Mouse (Mus musculus): ENCODE measurements around the gene Dnajb8.

Dnajb8 gene

DNA sequence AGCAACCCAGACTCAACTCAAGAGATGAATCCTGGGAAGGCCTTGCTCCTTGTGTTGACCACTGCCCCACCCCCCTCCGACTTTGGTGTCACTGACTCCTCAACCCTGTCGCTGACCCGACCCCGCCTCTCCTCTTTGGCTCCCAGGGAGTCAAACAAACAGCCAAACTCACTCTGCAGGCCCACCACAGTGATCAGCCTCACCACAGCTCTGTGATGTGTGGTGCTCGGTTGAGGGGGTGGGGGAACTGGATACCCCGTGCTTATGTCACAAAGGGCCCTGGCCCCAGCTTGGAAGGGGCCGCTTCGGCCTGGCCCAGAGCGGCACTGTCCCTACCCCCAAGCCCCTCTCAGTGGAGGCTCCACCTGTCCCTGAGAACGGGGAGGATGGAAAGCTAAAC, at the start of gene Dnajb8:
Gene Dnajb8 (plus strand): TSS at position 301 of the 400 bp plus-strand sequence.
- DNase-seq (ENCODE audit: low read depth, low spot score) = no peak

DNA sequence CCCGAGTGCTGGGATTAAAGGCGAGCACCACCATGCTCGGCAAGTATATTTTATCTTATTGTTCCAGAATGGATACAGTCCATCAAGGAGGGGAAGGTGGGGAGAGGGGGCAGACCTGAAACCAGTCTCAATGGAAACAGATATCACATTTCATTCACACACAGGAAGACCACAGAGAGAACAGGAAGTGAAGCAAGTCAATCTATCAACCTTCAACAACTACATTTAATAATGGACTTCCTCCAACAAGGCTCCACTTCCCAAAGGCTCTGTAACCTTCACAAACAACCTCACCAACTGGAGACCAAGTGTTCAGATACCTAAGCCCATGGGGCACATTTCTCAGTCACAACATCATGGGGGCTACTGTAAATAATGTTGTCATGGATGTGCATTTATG, 47.9 kb upstream of the Dnajb8 start:
- DNase-seq (ENCODE audit: low read depth, low spot score) = no peak

DNA sequence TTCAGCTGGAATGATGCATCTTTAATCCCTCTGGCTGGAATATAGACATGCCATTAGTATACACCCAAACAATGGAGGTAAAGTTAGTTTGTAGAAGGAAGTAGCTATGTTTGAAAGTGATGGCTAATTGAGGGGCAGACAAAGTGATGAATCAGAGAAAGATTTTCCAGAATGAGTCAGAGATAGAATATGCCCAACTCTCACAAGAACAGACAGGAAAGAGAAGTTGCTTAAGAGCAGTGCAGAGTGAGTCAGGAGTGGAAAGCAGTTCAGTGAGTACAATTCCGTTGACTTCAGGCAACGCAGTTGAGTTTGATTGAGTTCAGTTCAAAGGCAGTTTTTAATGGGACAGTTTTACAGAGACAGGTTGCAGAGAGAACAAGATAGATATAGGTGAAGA, 47.4 kb upstream of the Dnajb8 start:
- no peak for DNase-seq (ENCODE audit: low read depth, low spot score)

DNA sequence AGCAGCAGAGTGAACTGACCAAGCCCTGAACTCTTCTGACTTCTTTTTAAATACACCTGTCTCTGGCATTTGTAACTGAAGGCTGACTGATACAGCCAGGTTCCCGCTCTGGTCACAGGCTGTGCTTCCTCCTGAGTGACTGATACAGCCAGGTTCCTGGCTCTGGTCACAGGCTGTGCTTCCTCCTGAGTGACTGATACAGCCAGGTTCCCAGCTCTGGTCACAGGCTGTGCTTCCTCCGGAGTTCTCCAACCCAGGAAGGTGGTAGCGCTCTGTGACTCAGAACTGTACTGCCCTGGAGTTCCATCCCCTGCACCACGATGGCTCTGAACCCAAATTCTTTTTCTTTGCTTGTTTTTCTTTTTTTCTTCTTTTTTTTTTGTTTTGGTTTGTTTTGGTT, 37.4 kb upstream of the Dnajb8 start:
- DNase-seq (ENCODE audit: low read depth, low spot score) = no peak

DNA sequence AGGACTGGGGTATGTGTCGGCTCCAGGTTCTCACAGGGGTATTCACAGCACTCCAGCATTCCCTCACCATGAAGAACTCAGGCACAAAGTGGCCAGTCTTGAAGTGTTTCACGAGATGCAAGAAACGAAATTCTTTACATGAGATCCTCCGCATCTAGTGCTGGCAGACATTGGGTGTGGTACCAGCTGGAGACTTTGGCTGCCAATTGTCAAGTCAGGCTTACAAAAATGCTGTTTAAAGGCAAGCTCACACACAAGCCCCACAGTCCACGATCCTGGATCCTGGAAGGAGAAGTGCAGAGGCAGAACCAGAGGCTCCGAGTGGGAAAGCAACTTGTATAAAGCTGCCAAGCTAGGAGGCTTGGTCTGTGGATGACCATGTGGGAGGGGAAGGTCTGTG, 33.9 kb upstream of the Dnajb8 start:
- no peak for DNase-seq (ENCODE audit: low read depth, low spot score)

DNA sequence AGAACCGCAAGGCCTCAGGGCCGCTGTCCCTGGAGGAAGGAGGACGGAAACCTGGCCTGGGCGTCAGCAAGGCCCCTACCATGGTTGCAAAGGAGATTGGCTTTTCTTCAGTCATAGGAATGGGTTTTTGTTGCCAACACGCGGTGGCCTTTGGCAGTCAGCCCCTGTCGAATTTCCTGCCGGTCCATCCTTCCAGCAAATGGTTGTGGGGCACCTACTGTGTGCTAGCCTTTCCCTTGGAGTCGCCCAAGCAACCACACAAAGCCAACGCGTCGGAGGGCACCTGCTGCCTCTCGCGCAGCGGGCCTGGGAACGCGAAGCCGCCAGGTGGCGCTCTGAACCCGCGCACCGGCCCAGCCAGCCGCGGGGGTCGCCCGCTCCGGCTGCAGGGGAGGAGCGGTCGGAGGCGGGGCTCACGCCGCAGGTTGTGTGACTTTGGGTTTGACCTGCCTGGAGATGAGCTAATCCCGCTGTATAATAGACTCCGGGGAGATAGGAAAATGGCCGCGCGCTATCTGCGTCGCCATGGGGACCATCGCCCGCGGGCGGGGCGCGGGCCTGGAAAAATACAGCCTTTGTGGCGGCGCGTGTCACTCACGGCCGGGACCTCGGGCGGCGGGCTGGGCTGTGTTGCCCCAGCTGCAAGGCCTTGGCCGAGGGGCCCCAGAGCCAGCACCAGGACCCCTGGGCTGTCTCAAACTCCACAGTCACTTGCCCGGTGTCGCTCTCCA, 32.6 kb upstream of the Dnajb8 start:
- DNase-seq (ENCODE audit: low read depth, low spot score) = no peak

DNA sequence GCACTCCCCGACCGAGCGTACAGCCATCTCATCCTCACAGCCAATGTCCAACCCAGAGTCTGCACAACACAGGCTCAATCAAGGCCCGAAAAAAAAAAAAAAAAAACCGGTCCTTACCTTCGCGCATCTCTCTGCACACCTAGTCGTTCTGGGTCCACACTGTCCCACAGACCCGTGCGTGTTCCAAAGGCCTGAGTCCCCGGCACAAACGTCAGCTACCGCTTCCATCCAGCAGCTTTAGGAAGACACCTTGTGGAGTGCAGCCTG, 32.1 kb upstream of the Dnajb8 start:
- no peak for DNase-seq (ENCODE audit: low read depth, low spot score)

DNA sequence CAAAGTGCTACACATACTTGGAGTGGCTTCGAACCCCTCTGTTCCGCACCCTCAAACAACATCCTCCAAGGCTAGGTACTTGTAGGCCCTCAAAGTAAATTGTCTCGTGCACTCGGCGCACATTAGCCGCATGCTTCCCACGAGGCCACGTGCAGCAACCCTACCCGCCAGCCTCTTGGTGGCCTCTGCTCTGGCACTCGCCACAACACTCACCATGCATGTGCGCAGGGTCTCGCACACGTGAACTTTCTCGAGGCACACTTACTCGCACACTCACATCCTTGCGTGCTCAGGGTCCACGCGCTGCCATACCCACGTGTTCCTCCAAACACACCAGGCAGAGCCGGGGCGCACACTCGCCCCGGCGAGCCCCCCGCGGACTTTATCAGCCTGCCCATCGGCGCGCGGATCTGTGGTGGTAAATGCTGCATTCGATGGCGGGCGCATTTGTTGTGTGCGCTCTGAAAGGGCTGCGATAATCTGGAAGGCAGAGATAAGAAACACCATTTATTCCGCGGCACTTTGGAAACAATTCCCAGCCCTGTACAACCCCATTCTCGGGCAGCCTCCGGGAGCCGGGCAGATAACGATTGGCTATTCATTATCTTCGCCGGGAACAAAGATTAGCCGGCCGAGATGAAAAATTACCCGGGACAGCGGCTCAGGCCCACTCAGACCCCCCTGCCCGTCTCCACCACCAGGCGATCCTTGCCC, 31.6 kb upstream of the Dnajb8 start:
- DNase-seq (ENCODE audit: low read depth, low spot score) = no peak

DNA sequence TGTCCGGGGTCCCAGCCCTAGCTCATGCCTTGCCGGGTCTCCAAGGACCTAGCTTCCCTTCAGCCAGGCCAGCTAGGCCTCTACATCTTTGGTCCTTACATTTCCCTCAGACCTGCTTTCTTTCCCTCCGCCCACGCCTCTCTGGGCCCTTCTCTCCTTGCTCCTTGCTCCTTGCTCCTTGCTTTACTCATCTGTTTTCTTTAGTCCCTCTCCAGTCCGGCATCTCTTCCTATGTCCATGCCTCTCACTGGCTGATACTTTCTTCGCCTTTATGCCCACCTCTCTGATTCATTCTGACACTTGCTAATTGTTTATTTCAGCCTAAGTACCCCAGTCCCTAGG, 31.1 kb upstream of the Dnajb8 start:
- no peak for DNase-seq (ENCODE audit: low read depth, low spot score)

DNA sequence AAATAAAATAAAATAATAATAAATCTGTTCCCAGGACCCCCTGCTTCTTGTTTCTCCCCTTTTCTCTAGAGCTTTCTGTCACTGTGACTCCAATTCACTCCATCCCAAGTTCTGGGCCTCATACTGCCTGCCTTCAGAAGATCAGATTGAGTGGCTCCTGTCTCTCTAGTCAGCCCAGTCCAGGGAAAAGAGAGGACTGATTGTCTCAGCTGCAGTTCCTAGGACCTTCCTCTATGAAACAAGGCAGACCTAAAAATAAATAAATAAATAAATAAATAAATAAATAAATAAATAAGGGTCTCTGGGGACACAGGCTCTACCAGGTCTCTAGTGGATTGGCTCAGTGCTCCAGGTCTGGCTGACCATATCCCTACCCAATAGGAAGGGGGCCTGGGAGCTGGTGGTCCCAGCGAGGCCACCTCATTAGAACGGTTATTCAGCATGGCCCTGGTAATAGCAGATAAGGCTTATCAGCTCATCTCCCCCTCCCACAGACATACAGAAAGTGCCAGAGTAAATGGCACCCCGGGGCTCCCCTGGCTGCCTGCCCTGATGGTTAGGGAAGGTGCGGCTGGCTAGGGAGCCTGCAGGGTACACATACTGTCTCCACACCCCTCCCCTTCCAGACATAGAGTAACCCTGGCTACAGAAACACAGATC, 30.5 kb upstream of the Dnajb8 start:
- DNase-seq (ENCODE audit: low read depth, low spot score) = no peak

DNA sequence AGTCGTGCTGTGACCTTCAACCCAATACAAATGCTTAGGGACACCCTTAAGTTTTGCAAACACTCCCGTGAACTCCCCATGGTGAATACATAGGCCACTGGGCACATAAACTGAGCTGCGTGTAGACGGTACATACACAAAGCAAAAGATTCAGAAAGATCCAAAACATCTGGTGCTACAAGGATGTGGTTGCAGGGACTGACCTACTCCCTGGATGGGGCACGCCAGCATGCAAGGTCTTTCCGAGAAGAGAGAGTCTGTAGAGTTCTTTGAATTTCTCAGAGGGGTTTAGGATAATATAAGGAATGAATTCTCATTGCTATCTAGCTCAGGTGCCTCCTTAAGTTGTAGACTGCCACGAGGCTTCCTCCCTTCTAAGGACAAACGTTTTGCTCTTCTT, 29.3 kb upstream of the Dnajb8 start:
- DNase-seq (ENCODE audit: low read depth, low spot score) = no peak

DNA sequence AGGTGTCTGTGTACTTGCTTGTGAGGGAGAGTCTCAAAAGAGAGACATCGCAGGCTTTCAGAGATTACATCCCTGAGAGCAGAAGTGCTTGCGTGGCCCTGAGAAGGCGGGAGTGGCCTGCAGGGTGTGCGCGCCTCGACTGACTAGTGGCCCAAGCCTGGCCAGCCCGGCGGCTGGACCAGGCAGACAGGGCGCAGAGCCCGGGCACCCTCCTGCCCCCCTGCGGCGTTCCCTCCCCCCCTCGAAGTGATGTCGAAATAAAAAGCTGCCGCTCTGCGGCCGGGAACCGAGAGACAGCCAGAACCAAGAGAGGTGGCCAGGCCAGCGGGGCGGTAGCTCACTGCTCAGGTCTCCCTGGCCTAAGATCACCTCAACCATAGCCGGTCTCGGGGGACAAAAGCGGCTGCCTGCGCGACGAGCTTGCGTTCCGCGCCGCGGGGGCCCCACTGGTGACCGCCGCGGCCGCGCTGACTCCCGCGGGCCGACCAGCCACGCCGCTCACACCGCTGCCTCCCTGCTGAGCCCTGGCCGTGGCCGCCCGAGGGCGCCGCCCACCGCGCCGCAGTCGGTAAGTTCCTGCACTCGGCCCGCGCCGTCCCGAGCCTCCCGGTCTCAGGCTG, 28.5 kb upstream of the Dnajb8 start, which contains the start of gene Gata2:
Gene Gata2 (plus strand): TSS at position 459 of the 620 bp plus-strand sequence.
- no peak for DNase-seq (ENCODE audit: low read depth, low spot score)

DNA sequence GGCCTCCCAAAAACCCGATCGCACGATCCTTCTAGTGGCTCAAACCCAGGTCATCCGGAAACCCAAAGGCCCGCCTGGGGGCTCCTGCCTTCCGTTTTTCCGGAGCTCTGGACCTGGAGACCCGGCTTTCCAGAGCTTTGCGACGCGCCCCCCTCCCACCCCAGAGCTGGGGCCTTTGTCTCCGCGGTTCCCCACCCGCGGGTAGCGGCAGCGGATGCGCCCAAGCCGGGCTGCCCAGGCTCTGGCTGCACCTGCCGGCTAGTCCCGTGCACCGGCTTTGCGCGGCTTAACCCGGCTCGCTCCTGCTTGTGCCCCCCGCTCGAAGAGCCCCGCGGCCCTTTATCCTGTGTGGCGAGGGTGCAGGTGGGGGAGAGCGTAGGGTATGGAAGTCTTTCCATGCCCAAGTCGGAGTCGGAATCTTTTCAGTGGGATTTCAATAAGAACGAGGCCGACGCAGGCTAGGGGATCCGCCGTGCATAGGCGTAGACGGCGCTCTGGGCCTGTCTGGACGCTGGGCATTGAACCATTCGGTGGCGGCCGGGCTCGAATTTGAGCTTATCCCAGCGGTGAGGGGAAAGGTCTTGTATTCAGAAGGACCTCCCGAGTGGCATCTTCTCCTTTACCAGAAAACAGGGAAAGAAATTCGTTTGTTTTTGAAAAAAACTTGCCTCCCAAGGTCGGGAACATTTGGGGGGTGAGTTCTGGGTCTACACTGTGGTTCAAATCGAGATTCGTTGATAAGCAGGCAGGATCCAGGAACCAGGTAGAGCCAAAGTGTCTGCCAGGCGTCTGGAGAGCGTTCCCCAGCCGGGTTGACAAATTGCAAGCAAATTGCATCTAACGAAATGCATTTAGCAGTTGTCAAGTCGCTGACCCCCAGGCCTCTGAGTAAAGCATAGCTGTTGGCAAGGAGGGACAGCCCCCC, 27.8 kb upstream of the Dnajb8 start:
- no peak for DNase-seq (ENCODE audit: low read depth, low spot score)

DNA sequence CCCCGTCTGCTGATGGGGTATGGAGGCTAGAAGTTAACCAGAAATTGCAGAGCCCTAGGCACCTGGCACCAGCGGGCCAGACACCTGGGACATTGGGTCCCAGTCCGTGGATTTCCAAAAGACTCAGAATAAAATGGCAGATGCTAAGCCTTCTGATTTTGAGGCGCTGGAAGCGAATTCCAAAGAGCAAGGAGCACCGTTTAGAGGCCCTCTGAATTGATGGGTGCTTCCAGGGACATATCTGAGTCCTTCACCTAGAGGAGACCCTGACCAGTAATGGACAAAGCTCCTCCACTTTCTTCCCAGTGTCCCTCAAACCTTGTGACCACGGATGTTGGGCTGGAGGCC, 27.1 kb upstream of the Dnajb8 start:
- DNase-seq (ENCODE audit: low read depth, low spot score) = no peak

DNA sequence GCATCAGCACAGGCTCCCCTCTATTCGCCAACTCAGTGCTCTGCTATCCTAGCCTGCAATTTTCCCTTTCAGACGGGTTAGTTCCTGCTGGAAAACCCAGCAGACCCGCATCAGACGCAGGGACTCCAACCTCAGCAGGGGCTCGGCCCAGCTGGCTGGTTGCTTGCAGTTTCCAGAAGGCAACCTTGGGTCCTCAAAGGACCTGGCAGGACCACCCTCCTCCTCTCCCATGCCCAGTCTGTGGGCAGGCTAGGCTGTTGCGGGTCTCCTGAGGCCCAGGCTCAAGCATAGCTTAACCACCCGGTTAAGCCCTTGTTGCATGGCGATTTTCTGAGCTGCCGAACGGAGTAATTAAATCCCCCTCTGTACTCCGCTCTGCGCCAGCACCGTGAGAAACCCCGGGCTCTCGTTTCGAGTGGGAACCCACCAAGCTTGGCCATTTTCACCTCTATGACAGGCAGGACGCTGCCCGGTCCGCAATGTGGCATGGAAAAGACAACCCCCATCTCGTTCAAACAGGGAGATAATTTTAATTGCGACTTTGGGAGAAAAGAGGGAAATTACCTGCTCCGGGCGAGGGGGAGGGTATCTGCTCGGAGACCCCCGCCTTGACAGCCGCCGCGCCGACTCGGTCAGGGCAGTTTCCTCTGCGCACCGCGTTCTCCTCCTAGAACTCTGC, 25.9 kb upstream of the Dnajb8 start:
- no peak for DNase-seq (ENCODE audit: low read depth, low spot score)

DNA sequence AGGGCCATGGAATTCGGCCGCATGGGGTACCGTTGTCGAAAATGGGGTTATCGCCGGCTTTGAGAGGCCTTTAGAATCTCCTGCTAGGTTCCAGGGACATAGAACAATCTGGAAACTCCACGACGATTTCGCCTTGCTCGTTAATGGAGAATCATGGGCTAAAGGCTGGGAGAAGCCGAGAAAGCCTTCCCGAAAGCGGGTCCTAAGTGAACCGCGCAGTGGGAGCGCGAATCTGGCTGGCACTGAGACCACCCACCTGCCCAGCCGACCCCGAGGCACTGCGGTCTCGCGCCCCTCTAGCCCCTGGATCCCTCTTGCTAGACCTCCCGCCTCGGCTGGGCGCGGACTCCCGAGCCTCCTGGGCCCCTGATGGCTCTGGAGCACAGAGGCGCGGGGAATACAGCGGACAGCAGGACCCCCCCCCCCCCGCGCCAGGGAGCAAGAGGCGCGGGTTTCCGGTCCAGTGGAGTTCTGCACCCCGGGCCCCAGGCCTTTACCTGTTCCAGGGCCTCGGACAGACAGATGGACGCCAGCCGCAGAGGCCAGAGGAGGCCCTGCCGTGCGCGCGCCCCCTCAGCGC, 25.2 kb upstream of the Dnajb8 start:
- no peak for DNase-seq (ENCODE audit: low read depth, low spot score)

DNA sequence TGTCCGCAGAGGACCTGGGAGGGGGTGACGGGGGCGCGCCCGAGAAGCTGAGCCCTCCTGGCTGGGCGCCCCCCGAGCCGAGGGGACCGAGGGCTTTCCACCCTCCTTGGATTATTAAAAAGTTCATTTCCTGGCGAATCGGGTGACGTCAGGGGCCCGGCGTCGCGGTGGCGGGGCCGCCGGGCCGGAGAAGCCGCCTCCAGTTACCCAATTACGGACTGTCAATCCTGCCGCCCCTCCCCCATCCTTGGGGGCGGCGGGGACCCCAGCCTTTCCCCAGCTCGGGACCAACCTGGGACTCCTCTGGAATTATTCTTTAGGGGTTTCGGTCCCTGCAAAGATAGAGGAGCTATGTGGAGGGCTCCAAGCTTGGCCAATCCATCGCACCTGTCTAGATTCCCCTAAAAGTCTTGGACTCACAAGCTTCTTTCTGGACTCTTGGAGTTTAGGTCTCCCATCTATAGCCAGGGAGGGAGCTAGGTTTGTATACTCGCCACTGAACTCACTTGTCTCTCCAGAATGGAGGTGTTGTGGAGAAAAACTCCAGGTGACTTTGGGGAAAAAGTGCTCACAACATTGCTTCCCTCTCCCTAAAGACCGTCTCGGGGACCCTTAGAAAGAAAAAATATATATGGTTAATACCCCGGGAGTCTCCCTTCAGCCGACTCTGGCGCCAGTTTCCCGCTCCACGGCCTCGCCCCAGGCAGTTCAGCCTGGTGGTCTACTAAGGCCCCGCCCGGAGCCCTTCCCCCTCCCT, 24.6 kb upstream of the Dnajb8 start:
- no peak for DNase-seq (ENCODE audit: low read depth, low spot score)

DNA sequence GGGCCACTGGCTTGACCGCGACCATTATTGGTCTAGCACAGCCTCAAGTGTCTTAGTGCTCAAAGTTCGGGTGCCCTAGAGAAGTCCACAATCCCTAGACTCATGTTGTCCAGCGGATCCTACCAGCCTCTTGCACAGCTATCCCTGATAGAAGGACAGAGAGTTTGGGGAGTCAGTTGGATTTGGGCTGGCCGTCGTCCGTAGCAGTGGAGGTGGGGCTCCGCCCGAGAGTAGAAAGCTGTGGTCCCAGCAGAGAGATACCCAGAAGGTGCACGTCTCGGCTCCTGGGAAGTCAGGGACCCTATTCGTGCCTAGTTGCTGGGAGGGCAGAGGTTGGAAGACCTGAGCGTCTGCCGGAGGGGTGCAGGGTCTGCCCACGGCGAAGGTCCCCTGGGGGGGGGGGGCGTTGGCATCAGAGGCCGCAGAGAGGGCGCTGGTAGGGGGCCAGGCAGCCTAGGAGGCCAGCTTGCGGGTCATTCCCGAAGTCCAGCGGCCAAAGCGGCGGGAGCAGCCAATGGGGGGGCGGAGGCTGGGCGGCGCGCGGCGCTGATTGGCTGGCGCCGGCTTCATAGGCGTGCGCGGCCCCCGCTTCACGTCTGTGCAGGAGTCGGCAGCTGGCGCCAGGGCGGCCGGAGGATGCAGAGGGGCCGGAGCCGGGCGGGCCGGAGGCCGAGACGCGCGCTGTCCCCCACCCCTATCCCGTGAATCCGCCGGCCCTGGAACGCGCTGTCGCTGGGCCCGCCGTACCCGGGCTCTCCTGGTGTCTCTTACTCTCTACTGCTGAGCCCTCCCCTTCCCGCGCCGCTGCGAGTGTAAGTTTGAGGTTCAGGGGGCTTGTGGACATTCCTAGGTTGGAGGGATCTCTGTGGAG, 23.8 kb upstream of the Dnajb8 start:
- peak; percentile 40 for DNase-seq (ENCODE audit: low read depth, low spot score)

Measured in skeletal muscle tissue, adult 2 months (tissue).